Mouse (Mus musculus) MEL (cell line): ENCODE data around the gene 9130023H24Rik. TPM values are rescaled to one million over a fixed set of nuclear protein-coding genes. Genes with fewer than 3 reads are reported as not detected.

Experiments used
- DNase-seq: peaks from one replicate; pipeline ENCODE4 v3.0.0; 2011; ENCODE audit warnings: low read depth, low spot score
- H3K27ac ChIP-seq: 2 replicates; pipeline ENCODE4 v1.5.1; 2012; ENCODE audit warnings: low read depth, mild to moderate bottlenecking, control low read depth, low read length, moderate library complexity; ENCODE audit not compliant: control insufficient read depth
- H3K27me3 ChIP-seq, 2 experiments: fragments of 150-350 bp in 1 of 2; sonication (generic) in 1 of 2; 2 replicates each; pipeline ENCODE4 v1.6.1; 2012; ENCODE audit warnings: low read length in 2 of 2, mild to moderate bottlenecking in 2 of 2, improper control_type of control experiment in 1 of 2, moderate library complexity in 1 of 2; ENCODE audit not compliant: insufficient read depth in 2 of 2, control insufficient read depth in 1 of 2
- H3K36me3 ChIP-seq, 2 experiments: 2 replicates each; pipeline ENCODE4 v1.6.1; 2012 to 2014; ENCODE audit warnings: low read length in 2 of 2, improper control_type of control experiment in 1 of 2, inconsistent platforms in 1 of 2, mild to moderate bottlenecking in 1 of 2; ENCODE audit not compliant: insufficient read depth in 2 of 2, control insufficient read depth in 1 of 2
- H3K4me1 ChIP-seq, 2 experiments: fragments of 150-350 bp in 1 of 2; sonication (generic) in 1 of 2; 2 replicates each; pipeline ENCODE4 v1.6.1; 2012; ENCODE audit warnings: low read length in 2 of 2, improper control_type of control experiment in 1 of 2, mild to moderate bottlenecking in 1 of 2; ENCODE audit not compliant: insufficient read depth in 2 of 2, control insufficient read depth in 1 of 2
- H3K4me3 ChIP-seq, 2 experiments: fragments of 150-350 bp in 1 of 2; sonication (generic) in 1 of 2; 2 replicates each; pipeline ENCODE4 v1.5.1; 2012; ENCODE audit warnings: low read depth in 2 of 2, low read length in 2 of 2, mild to moderate bottlenecking in 2 of 2, moderate library complexity in 2 of 2, control low read depth in 1 of 2, improper control_type of control experiment in 1 of 2; ENCODE audit not compliant: control insufficient read depth in 1 of 2, insufficient read depth in 1 of 2
- H3K79me2 ChIP-seq: 2 replicates; pipeline ENCODE4 v1.6.1; 2012; ENCODE audit warnings: mild to moderate bottlenecking, low read length, moderate library complexity; ENCODE audit not compliant: control insufficient read depth, poor library complexity, insufficient read depth
- H3K9ac ChIP-seq: 2 replicates; pipeline ENCODE4 v1.6.1; 2012; ENCODE audit warnings: low read depth, mild to moderate bottlenecking, control low read depth, low read length, moderate library complexity; ENCODE audit not compliant: control insufficient read depth, poor library complexity, severe bottlenecking
- H3K9me3 ChIP-seq: fragments of 150-350 bp; sonication (generic); replicated peaks from 2 replicates; pipeline ENCODE4 v1.6.1; 2012; ENCODE audit warnings: mild to moderate bottlenecking, low read length, improper control_type of control experiment, moderate library complexity; ENCODE audit not compliant: insufficient read depth
- BHLHE40 ChIP-seq: IDR thresholded peaks from 2 replicates; pipeline ENCODE4 v1.6.1; 2012; ENCODE audit warnings: low read depth, mild to moderate bottlenecking, inconsistent platforms, low read length, improper control_type of control experiment, borderline replicate concordance
- CHD2 ChIP-seq: IDR thresholded peaks from 2 replicates; pipeline ENCODE4 v1.6.1; 2011; ENCODE audit warnings: low read length, improper control_type of control experiment
- CTCF ChIP-seq, 3 experiments: IDR thresholded peaks in 2 of 3; conservative IDR thresholded peaks in 1 of 3; 2 replicates each; pipeline ENCODE4 v1.5.1; 2011 to 2012; ENCODE audit warnings: low read length in 3 of 3, low read depth in 2 of 3, mild to moderate bottlenecking in 2 of 3, improper control_type of control experiment in 1 of 3, inconsistent platforms in 1 of 3, mixed read lengths in 1 of 3, moderate library complexity in 1 of 3; ENCODE audit not compliant: control insufficient read depth in 1 of 3, insufficient read depth in 1 of 3, poor library complexity in 1 of 3, severe bottlenecking in 1 of 3
- E2F4 ChIP-seq: IDR thresholded peaks from 2 replicates; pipeline ENCODE4 v1.6.1; 2011; ENCODE audit warnings: low read depth, low read length, improper control_type of control experiment, borderline replicate concordance
- EP300 ChIP-seq, 2 experiments: IDR thresholded peaks; 2 replicates each; pipeline ENCODE4 v1.6.1; 2011; ENCODE audit warnings: improper control_type of control experiment in 2 of 2, low read length in 2 of 2, low read depth in 1 of 2, mild to moderate bottlenecking in 1 of 2
- ETS1 ChIP-seq: IDR thresholded peaks from 2 replicates; pipeline ENCODE4 v1.6.1; 2012; ENCODE audit warnings: low read depth, mild to moderate bottlenecking, inconsistent platforms, low read length, improper control_type of control experiment, moderate library complexity
- GABPA ChIP-seq: IDR thresholded peaks from 2 replicates; pipeline ENCODE4 v1.6.1; 2012; ENCODE audit warnings: low read depth, mild to moderate bottlenecking, inconsistent platforms, low read length, improper control_type of control experiment, moderate library complexity
- GATA1 ChIP-seq: IDR thresholded peaks from 2 replicates; pipeline ENCODE4 v1.6.1; 2011; ENCODE audit warnings: low read depth, low read length, improper control_type of control experiment
- HCFC1 ChIP-seq: IDR thresholded peaks from 2 replicates; pipeline ENCODE4 v1.6.1; 2012; ENCODE audit warnings: low read depth, mild to moderate bottlenecking, inconsistent platforms, low read length, improper control_type of control experiment, moderate library complexity
- JUND ChIP-seq: IDR thresholded peaks from 2 replicates; pipeline ENCODE4 v1.6.1; 2011; ENCODE audit warnings: low read depth, mild to moderate bottlenecking, improper control_type of control experiment, low read length
- MAX ChIP-seq: IDR thresholded peaks from 2 replicates; pipeline ENCODE4 v1.6.1; 2011; ENCODE audit warnings: low read length, improper control_type of control experiment
- MAZ ChIP-seq: IDR thresholded peaks from 2 replicates; pipeline ENCODE4 v1.6.1; 2012; ENCODE audit warnings: low read depth, mild to moderate bottlenecking, inconsistent platforms, low read length, improper control_type of control experiment
- RAD21 ChIP-seq: IDR thresholded peaks from 2 replicates; pipeline ENCODE4 v1.6.1; 2011; ENCODE audit warnings: mild to moderate bottlenecking, low read depth, low read length, improper control_type of control experiment
- SMC3 ChIP-seq: IDR thresholded peaks from 2 replicates; pipeline ENCODE4 v1.6.1; 2011; ENCODE audit warnings: low read depth, low read length, improper control_type of control experiment
- TAL1 ChIP-seq: IDR thresholded peaks from 2 replicates; pipeline ENCODE4 v1.6.1; 2012; ENCODE audit warnings: mild to moderate bottlenecking, inconsistent platforms, low read length, moderate library complexity, mixed read lengths
- TBP ChIP-seq: IDR thresholded peaks from 2 replicates; pipeline ENCODE4 v1.8.0; 2011; ENCODE audit warnings: low read depth, low read length, improper control_type of control experiment
- TCF12 ChIP-seq: IDR thresholded peaks from 2 replicates; pipeline ENCODE4 v1.6.1; 2014; ENCODE audit warnings: low read depth, mild to moderate bottlenecking, inconsistent platforms, low read length, improper control_type of control experiment, moderate library complexity
- UBTF ChIP-seq: IDR thresholded peaks from 2 replicates; pipeline ENCODE4 v1.6.1; 2012; ENCODE audit warnings: low read depth, mild to moderate bottlenecking, inconsistent platforms, low read length, improper control_type of control experiment, moderate library complexity, borderline replicate concordance; ENCODE audit not compliant: insufficient read depth
- USF2 ChIP-seq, 2 experiments: IDR thresholded peaks; 2 replicates each; pipeline ENCODE4 v1.6.1; 2011 to 2012; ENCODE audit warnings: improper control_type of control experiment in 2 of 2, low read length in 2 of 2, borderline replicate concordance in 1 of 2, inconsistent platforms in 1 of 2, low read depth in 1 of 2, mild to moderate bottlenecking in 1 of 2; ENCODE audit not compliant: insufficient read depth in 1 of 2
- ZC3H11A ChIP-seq: IDR thresholded peaks from 2 replicates; pipeline ENCODE4 v1.6.1; 2012; ENCODE audit warnings: low read depth, mild to moderate bottlenecking, inconsistent platforms, low read length, improper control_type of control experiment
- ZKSCAN1 ChIP-seq: IDR thresholded peaks from 2 replicates; pipeline ENCODE4 v1.6.1; 2012; ENCODE audit warnings: low read depth, mild to moderate bottlenecking, inconsistent platforms, low read length, improper control_type of control experiment, moderate library complexity
- ZMIZ1 ChIP-seq: IDR thresholded peaks from 2 replicates; pipeline ENCODE4 v1.6.1; 2012; ENCODE audit warnings: low read depth, mild to moderate bottlenecking, inconsistent platforms, low read length, improper control_type of control experiment, moderate library complexity
- ZNF384 ChIP-seq: IDR thresholded peaks from 2 replicates; pipeline ENCODE4 v1.6.1; 2012; ENCODE audit warnings: low read depth, mild to moderate bottlenecking, inconsistent platforms, low read length, improper control_type of control experiment
- polyA plus RNA-seq, 2 experiments: library from polyadenylated mRNA; stranded (reverse) in 1 of 2; unstranded in 1 of 2; fragments of >175 nt in 1 of 2; fragments of >200 nt in 1 of 2; gene quantifications; 2 replicates each; pipeline versions ENCODE4 v1.2.1 to v1.2.4; 2012; ENCODE audit warnings: low replicate concordance in 2 of 2, low read depth in 1 of 2; ENCODE audit not compliant: insufficient read length in 2 of 2, insufficient read depth in 1 of 2, missing spikeins in 1 of 2
- total RNA-seq: library from RNA; depleted of rRNA; stranded (reverse); fragments of 300-350 nt; gene quantifications from 2 replicates; pipeline ENCODE4 v1.2.3, GENCODE M21; 2012

The 9130023H24Rik gene
- total and polyA plus RNA-seq, 3 experiments = 0.96 to 1.5 TPM; not detected in 1

GRCm38 (mm10) chr7:128279750-128280149 is 41.9 kb upstream of the 9130023H24Rik start:
- no peak overlapping the region for H3K4me3 ChIP-seq
- TF ChIP-seq RAD21 = no peak
- TF ChIP-seq TAL1 = no peak
- no peak for TF ChIP-seq GATA1
- no peak for TF ChIP-seq ZKSCAN1
- no peak for TF ChIP-seq ZMIZ1
- no peak for TF ChIP-seq E2F4
- no peak for TF ChIP-seq SMC3
- no peak for TF ChIP-seq ZC3H11A
- TF ChIP-seq TCF12 = no peak
- no peak for TF ChIP-seq JUND
- TF ChIP-seq UBTF = no peak
- no peak for TF ChIP-seq GABPA

GRCm38 (mm10) chr7:128276051-128276450 is 38.2 kb upstream of the 9130023H24Rik start:
- Histone ChIP-seq H3K27me3 (no peaks in the 10 kb centered on the region), H3K4me1 (0 out of 4 replicates have a peak, but pooled peaks cover 0 to under 1% of the 10 kb centered on the region in 2 experiments), H3K27ac (no peak overlapping the region), H3K9ac (no peak overlapping the region), H3K79me2 (no peaks in the 10 kb centered on the region), H3K9me3 (no peaks in the 10 kb centered on the region), H3K36me3 (peaks cover 0 to 7% of the 10 kb centered on the region in 2 experiments; a peak in 2 of 4 replicates), H3K4me3 (no peak overlapping the region)
- no peak for TF ChIP-seq E2F4
- no peak for DNase-seq

More at GRCm38 (mm10) chr7:128279750-128280149, 41.9 kb upstream of the 9130023H24Rik start:
- Histone ChIP-seq H3K4me1 (no peaks in the 10 kb centered on the region), H3K36me3 (peaks cover 0 to 16% of the 10 kb centered on the region in 2 experiments; a peak in 2 of 4 replicates), H3K9ac (no peak overlapping the region), H3K27ac (no peak overlapping the region), H3K27me3 (no peaks in the 10 kb centered on the region), H3K9me3 (no peaks in the 10 kb centered on the region), H3K79me2 (no peaks in the 10 kb centered on the region)
- no peak for DNase-seq

GRCm38 (mm10) chr7:128271496-128271895 is 33.7 kb upstream of the 9130023H24Rik start:
- no peak overlapping the region for H3K27ac ChIP-seq
- H3K4me3 ChIP-seq = no peak overlapping the region
- H3K79me2 ChIP-seq = no peaks in the 10 kb centered on the region
- no peaks in the 10 kb centered on the region for H3K27me3 ChIP-seq
- H3K9me3 ChIP-seq = no peaks in the 10 kb centered on the region
- DNase-seq = no peak
- TF ChIP-seq EP300 (IDR thresholded peaks at IDR 0.05; ENCODE audit: low read depth in 1 of 2, low read length in 2 of 2) = no peak
- TF ChIP-seq ETS1 = no peak
- TF ChIP-seq GATA1 = no peak
- TF ChIP-seq MAZ = no peak
- no peak for TF ChIP-seq CTCF (IDR thresholded peaks at IDR 0.05 in 2 of 3, conservative IDR thresholded peaks at IDR 0.05 in 1 of 3; ENCODE audit: control insufficient read depth in 1 of 3, insufficient read depth in 1 of 3, low read depth in 2 of 3, low read length in 3 of 3, poor library complexity in 1 of 3, severe bottlenecking in 1 of 3)
- TF ChIP-seq CHD2 = no peak
- no peak for TF ChIP-seq BHLHE40
- no peak for TF ChIP-seq UBTF
- no peak for TF ChIP-seq ZNF384
- no peak for TF ChIP-seq HCFC1
- TF ChIP-seq TAL1 = no peak
- no peak for TF ChIP-seq ZKSCAN1
- TF ChIP-seq MAX = no peak
- no peak for TF ChIP-seq USF2 (IDR thresholded peaks at IDR 0.05; ENCODE audit: borderline replicate concordance in 1 of 2, insufficient read depth in 1 of 2, low read depth in 1 of 2, low read length in 2 of 2)
- TF ChIP-seq TBP = no peak
- no peak for TF ChIP-seq SMC3
- peaks cover 0 to 2% of the 10 kb centered on the region in 2 experiments; a peak in 1 of 4 replicates for H3K36me3 ChIP-seq
- H3K9ac ChIP-seq = no peak overlapping the region
- peaks cover 0 to 11% of the 10 kb centered on the region in 2 experiments; a peak in 3 of 4 replicates for H3K4me1 ChIP-seq
